Mouse (Mus musculus): ENCODE results near the gene Olfr1377. TPM values are rescaled to one million over a fixed set of nuclear protein-coding genes. Genes with fewer than 3 reads are reported as not detected.

Olfr1377 gene
- total and polyA plus RNA-seq, 3 experiments, result not detected

DNA sequence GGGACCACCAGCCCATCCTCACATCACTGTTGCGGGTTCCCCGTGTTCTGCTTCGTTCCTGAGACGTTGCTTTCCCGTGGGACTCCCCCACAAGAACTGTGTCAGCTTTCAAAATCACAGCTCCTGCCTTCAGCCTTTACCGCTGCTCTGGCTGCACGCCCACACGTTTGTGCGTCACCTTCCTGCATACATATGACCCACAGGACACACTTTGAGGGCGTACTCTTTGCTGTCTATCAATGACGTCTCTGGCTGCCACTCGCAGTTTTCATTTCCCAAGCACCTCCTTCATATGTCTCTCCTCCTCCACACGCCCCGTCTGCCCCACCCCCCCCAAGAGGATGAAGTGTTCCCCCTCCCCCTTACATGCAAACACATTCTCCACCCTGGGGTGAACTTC lies 29.5 kb upstream of the Olfr1377 start:
- Histone ChIP-seq H3K9ac (ENCODE audit: insufficient read depth, low read depth) (no peak overlapping the region), H3K9me3 (replicated peaks; ENCODE audit: low read length) (no peaks in the 10 kb centered on the region), H3K79me2 (replicated peaks; ENCODE audit: control insufficient read depth, extremely low read depth, insufficient read depth, poor library complexity, severe bottlenecking) (no peaks in the 10 kb centered on the region), H3K36me3 (replicated peaks in 1 of 2; ENCODE audit: control insufficient read depth in 1 of 2, insufficient read depth in 1 of 2, low read length in 1 of 2) (no peaks in the 10 kb centered on the region), H3K4me1 (ENCODE audit: control insufficient read depth in 1 of 2, insufficient read depth in 2 of 2) (peaks cover 0 to 8% of the 10 kb centered on the region in 2 experiments; a peak in 1 of 4 replicates), H3K4me3 (replicated peaks in 1 of 3; ENCODE audit: low read depth in 2 of 3, low read length in 2 of 3, poor library complexity in 1 of 3) (no peak overlapping the region), H3K4me2 (ENCODE audit: insufficient read depth, low read depth, poor library complexity, severe bottlenecking) (peak overlapping the region; percentile 49; the same call in 1 of the 2 replicates), H3K27me3 (replicated peaks) (peaks cover 93% of the 10 kb centered on the region), H3K27ac (ENCODE audit: insufficient read depth, low read depth) (no peak overlapping the region)
- dilution Hi-C loops (cut with MboI; ENCODE audit: extremely low pct_ligation_motif_present, extremely low pct_unique_long_range_greater_than_20kb, low sequenced_read_pairs) (no loop called here), in situ Hi-C loops (cut with MboI; ENCODE audit: low pct_ligation_motif_present, low pct_unique_long_range_greater_than_20kb, low sequenced_read_pairs) (no loop called here)
- DNase-seq (ENCODE audit: extremely low read depth), result peak; percentile 62
- TF ChIP-seq EP300 (IDR thresholded peaks at IDR 0.05; ENCODE audit: low read length) (no peak), CHD2 (IDR thresholded peaks at IDR 0.05; ENCODE audit: low read length) (peak; percentile 27; the same call in 1 of the 2 replicates), MAZ (IDR thresholded peaks at IDR 0.05; ENCODE audit: low read depth, low read length) (0 out of 2 replicates have a peak, but pooled peaks have one; percentile 37), PAX5 (IDR thresholded peaks at IDR 0.05; ENCODE audit: low read length) (no peak), E2F4 (IDR thresholded peaks at IDR 0.05; ENCODE audit: insufficient replicate concordance, low read depth, low read length) (no peak), GABPA (IDR thresholded peaks at IDR 0.05; ENCODE audit: insufficient replicate concordance, low read depth, low read length) (no peak), BHLHE40 (IDR thresholded peaks at IDR 0.05; ENCODE audit: low read depth, low read length) (peak; percentile 79)

DNA sequence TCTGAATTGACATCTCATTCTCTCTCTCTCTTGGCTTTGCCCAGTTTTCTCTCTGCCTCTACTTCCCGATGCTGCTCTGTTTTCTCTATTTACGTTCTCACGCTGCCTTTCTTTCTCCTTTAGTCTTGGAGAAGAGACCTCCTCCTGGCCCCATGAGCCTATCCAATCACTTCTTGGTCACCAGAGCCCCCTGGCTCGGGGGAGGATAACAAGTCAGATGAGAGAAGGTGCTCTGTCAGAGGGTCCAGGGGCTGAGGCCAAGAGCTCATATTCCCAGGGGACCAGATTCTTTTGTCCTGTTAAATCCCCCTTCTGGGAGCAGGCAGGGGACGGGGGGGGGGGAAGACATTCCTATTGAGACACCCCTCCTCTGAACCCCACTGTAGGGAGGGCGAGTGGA lies 28.1 kb upstream of the Olfr1377 start, which contains the start of gene Prop1:
Prop1 (minus strand) TSS at position 101 of the 400 bp plus-strand sequence.
- DNase-seq (ENCODE audit: extremely low read depth), result no peak
- H3K9ac ChIP-seq (ENCODE audit: insufficient read depth, low read depth), result no peak within 1 kb of the TSS
- H3K4me1 ChIP-seq (ENCODE audit: control insufficient read depth in 1 of 2, insufficient read depth in 2 of 2), result peaks cover 0 to 8% of the 10 kb centered on the region in 2 experiments; a peak in 1 of 4 replicates
- H3K36me3 ChIP-seq (replicated peaks in 1 of 2; ENCODE audit: control insufficient read depth in 1 of 2, insufficient read depth in 1 of 2, low read length in 1 of 2), result no peaks in the 10 kb centered on the region
- H3K9me3 ChIP-seq (replicated peaks; ENCODE audit: low read length), result no peaks in the 10 kb centered on the region
- peaks cover 89% of the 10 kb centered on the region for H3K27me3 ChIP-seq (replicated peaks)
- TF ChIP-seq TBP (conservative IDR thresholded peaks at IDR 0.05; ENCODE audit: low read depth, low read length), result no peak
- no peak for TF ChIP-seq RAD21 (IDR thresholded peaks at IDR 0.05; ENCODE audit: low read depth, low read length)
- TF ChIP-seq MAFK (IDR thresholded peaks at IDR 0.05; ENCODE audit: insufficient replicate concordance, low read length), result no peak
- no peak for TF ChIP-seq GABPA (IDR thresholded peaks at IDR 0.05; ENCODE audit: insufficient replicate concordance, low read depth, low read length)
- no peak for TF ChIP-seq MYC (IDR thresholded peaks at IDR 0.05; ENCODE audit: low read depth, low read length)
- TF ChIP-seq NELFE (IDR thresholded peaks at IDR 0.05; ENCODE audit: low read depth, low read length), result no peak
- no peak for TF ChIP-seq PAX5 (IDR thresholded peaks at IDR 0.05; ENCODE audit: low read length)
- TF ChIP-seq MEF2A (IDR thresholded peaks at IDR 0.05; ENCODE audit: borderline replicate concordance, low read depth, low read length), result no peak
- TF ChIP-seq USF1 (IDR thresholded peaks at IDR 0.05; ENCODE audit: low read depth, low read length), result no peak
- no peak for TF ChIP-seq IRF4 (IDR thresholded peaks at IDR 0.05; ENCODE audit: low read depth, low read length)
- no peak for TF ChIP-seq JUND (conservative IDR thresholded peaks at IDR 0.05; ENCODE audit: low read depth, low read length)
- TF ChIP-seq KAT2A (IDR thresholded peaks at IDR 0.05; ENCODE audit: insufficient replicate concordance, low read length), result no peak
- TF ChIP-seq NRF1 (IDR thresholded peaks at IDR 0.05; ENCODE audit: low read depth, low read length), result no peak
- no peak for TF ChIP-seq ZKSCAN1 (IDR thresholded peaks at IDR 0.05; ENCODE audit: borderline replicate concordance, low read depth, low read length)
- TF ChIP-seq SIN3A (IDR thresholded peaks at IDR 0.05; ENCODE audit: low read length), result no peak
- no peak for TF ChIP-seq CHD1 (IDR thresholded peaks at IDR 0.05; ENCODE audit: low read depth, low read length)
- dilution Hi-C loops (cut with MboI; ENCODE audit: extremely low pct_ligation_motif_present, extremely low pct_unique_long_range_greater_than_20kb, low sequenced_read_pairs), result no loop called here
- no peaks in the 10 kb centered on the region for H3K79me2 ChIP-seq (replicated peaks; ENCODE audit: control insufficient read depth, extremely low read depth, insufficient read depth, poor library complexity, severe bottlenecking)
- no peak within 1 kb of the TSS for H3K27ac ChIP-seq (ENCODE audit: insufficient read depth, low read depth)
- peak within 1 kb of the TSS; percentile 49 for H3K4me2 ChIP-seq (ENCODE audit: insufficient read depth, low read depth, poor library complexity, severe bottlenecking)
- H3K4me3 ChIP-seq (replicated peaks in 1 of 3; ENCODE audit: low read depth in 2 of 3, low read length in 2 of 3, poor library complexity in 1 of 3), result no peak within 1 kb of the TSS
- in situ Hi-C loops (cut with MboI; ENCODE audit: low pct_ligation_motif_present, low pct_unique_long_range_greater_than_20kb, low sequenced_read_pairs), result no loop called here

All from CH12.LX (cell line).